Mouse (Mus musculus) monocyte, adult 5-6 weeks (primary cell): ENCODE data around the gene Olfr1177-ps. TPM values are rescaled to one million over a fixed set of nuclear protein-coding genes. Genes with fewer than 3 reads are reported as not detected.

Source experiments
- ATAC-seq: fragments of 153-309, 156-312 bp; replicated peaks from 2 replicates; pipeline ENCODE4 v1.8.0; 2017; ENCODE audit warnings: mild to moderate bottlenecking; ENCODE audit not compliant: low TSS enrichment, insufficient number of reproducible peaks, severe bottlenecking, poor library complexity, low FRiP score
- total RNA-seq: library from RNA; stranded (forward); fragments of 200-1000, 200-491, 200-594 nt; gene quantifications from 3 replicates; pipeline ENCODE4 v1.2.3, GENCODE M21; 2017

Gene Olfr1177-ps
- not detected in 3 replicates for total RNA-seq

- ATAC-seq: no peak
Observed at GRCm38 (mm10) chr2:88346392-88346791, at the start of gene Olfr1177-ps. Gene Olfr1177-ps, minus strand, starts transcription at chr2:88346492.

GRCm38 (mm10) chr2:88386762-88387161 is 40.5 kb upstream of the Olfr1177-ps start, which contains the start of gene Olfr1178:
Gene Olfr1178, plus strand, starts transcription at chr2:88387062.
- no peak for ATAC-seq

- no peak for ATAC-seq
Observed at GRCm38 (mm10) chr2:88356304-88356703, 10.0 kb upstream of the Olfr1177-ps start.

- no peak for ATAC-seq
Observed at GRCm38 (mm10) chr2:88336421-88336820, 9.9 kb downstream of the Olfr1177-ps start, which contains the start of gene Olfr1176. Gene Olfr1176, plus strand, starts transcription at chr2:88336721.

GRCm38 (mm10) chr2:88327115-88327514 is 19.2 kb downstream of the Olfr1177-ps start, which contains the start of gene Olfr1175-ps:
Gene Olfr1175-ps, minus strand, starts transcription at chr2:88327215.
- ATAC-seq: no peak

- no peak for ATAC-seq
Observed at GRCm38 (mm10) chr2:88315035-88315434, 31.3 kb downstream of the Olfr1177-ps start, which contains the start of gene Olfr1174-ps. Gene Olfr1174-ps, minus strand, starts transcription at chr2:88315135.

Other genes with a start within 250 kb of the Olfr1177-ps start
- gene Olfr1166, start 218.2 kb downstream of the Olfr1177-ps start, total RNA-seq: not detected in 3 replicates
- gene Olfr1167, start 191.3 kb downstream of the Olfr1177-ps start, total RNA-seq: not detected in 3 replicates
- gene Olfr1168, start 164.6 kb downstream of the Olfr1177-ps start, total RNA-seq: not detected in 3 replicates
- gene Olfr1170, start 118.2 kb downstream of the Olfr1177-ps start, total RNA-seq: not detected in 3 replicates
- gene Olfr1173, start 66.6 kb downstream of the Olfr1177-ps start, total RNA-seq: 0.53 TPM in 1 of 3 replicates, not detected in the others
- not detected in 3 replicates for gene Olfr1174-ps, start 31.4 kb downstream of the Olfr1177-ps start, total RNA-seq
- 0.19 TPM in 1 of 3 replicates, not detected in the others for gene Olfr1175-ps, start 19.3 kb downstream of the Olfr1177-ps start, total RNA-seq
- not detected in 3 replicates for gene Olfr1176, start 9.8 kb downstream of the Olfr1177-ps start, total RNA-seq
- gene Olfr1178, start 40.6 kb upstream of the Olfr1177-ps start, total RNA-seq: not detected in 3 replicates
- not detected in 3 replicates for gene Olfr1179, start 60.0 kb upstream of the Olfr1177-ps start, total RNA-seq
- not detected in 3 replicates for gene Olfr1180, start 72.7 kb upstream of the Olfr1177-ps start, total RNA-seq
- not detected in 3 replicates for gene Olfr1181, start 79.7 kb upstream of the Olfr1177-ps start, total RNA-seq
- gene Gm13757, start 102.6 kb upstream of the Olfr1177-ps start, total RNA-seq: not detected in 3 replicates
- 0.19 TPM in 1 of 3 replicates, not detected in the others for gene Olfr1183, start 108.4 kb upstream of the Olfr1177-ps start, total RNA-seq
- not detected in 3 replicates for gene Olfr1184, start 137.1 kb upstream of the Olfr1177-ps start, total RNA-seq
- gene Olfr1185-ps1, start 146.8 kb upstream of the Olfr1177-ps start, total RNA-seq: not detected in 3 replicates
- not detected in 3 replicates for gene Olfr1186, start 172.1 kb upstream of the Olfr1177-ps start, total RNA-seq
- not detected in 3 replicates for gene Olfr1188, start 210.4 kb upstream of the Olfr1177-ps start, total RNA-seq
- gene Olfr1189, start 240.0 kb upstream of the Olfr1177-ps start, total RNA-seq: not detected in 3 replicates